Mouse (Mus musculus): ENCODE measurements around the gene Zwilch.

GRCm38 (mm10) chr9:64119898-64120297 is 53.0 kb downstream of the Zwilch start:
- TF ChIP-seq CTCF (IDR thresholded peaks at IDR 0.05; ENCODE audit: borderline replicate concordance, control insufficient read depth, extremely low read depth, insufficient read depth, low read length, poor library complexity) (peak; percentile 68; the same call in 1 of the 2 replicates), POLR2A (IDR thresholded peaks at IDR 0.05; ENCODE audit: control insufficient read depth, extremely low read depth, insufficient read depth, low read length, poor library complexity) (no peak)
